Mouse (Mus musculus) thymus, postnatal 10 days (tissue): ENCODE results near the gene Usp46.
"Not testable (repeated sequence)": the region's sequence is repeated elsewhere in the genome, so short reads cannot be mapped to it uniquely, and the experiment has no call there.

Experiments
- DNase-seq, 2 experiments: peaks; one replicate each; pipeline ENCODE4 v3.0.0; 2021; ENCODE audit warnings: low spot score in 2 of 2

Usp46 gene

DNA sequence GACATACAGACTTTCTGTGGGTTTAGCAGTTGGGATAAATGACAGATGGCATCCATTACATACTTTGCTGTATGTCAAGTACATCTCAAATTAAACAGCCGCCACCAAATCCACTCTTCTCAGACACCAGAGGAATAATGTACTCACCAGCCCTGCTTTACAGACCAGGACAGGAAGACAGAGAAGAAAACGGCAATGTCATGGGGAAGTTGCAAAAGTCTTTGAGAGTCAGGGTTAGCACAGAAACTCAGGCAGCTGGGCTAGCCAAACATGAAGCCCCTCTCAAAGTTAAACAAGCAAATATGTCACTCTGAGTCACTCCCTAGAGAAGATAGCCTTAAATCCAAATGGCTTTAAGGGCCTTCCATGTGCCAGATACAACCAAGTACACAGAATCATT is 40.0 kb downstream of the Usp46 start:
- DNase-seq = no peak

GRCm38 (mm10) chr5:74020506-74020905 is 47.7 kb downstream of the Usp46 start:
- no peak for DNase-seq

DNA sequence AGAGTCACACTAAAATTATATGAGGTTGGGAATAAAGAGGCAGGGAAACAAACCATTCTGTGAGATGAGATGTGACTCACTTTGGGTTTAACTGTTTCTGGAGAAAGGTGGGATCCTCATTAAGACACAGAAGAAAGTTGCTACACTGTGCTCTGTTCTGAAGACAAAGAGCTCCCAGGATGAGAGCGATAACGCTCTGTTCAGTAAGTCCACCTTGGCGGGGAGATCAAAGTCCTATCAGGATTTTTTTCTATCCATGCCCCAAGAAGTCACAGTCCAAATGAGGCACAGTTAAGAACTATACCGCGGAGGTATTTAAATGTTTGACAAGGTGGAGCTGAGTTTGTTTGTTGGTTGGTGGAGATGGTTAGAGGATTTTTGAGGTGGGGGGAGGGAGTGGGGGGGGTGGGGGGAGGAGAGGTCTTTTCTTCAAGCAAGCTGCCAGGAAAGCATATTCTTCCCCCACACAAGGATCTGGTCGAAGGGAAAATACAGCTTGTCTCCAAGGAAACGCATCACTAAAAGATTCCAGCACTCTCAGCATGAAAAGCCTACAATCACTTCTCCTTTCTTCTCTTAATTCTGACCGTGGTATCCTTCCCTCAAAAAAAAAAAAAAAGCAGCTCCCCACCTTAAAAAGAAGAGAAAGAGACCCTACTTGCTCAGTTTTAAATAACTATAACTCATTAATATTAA is 49.2 kb downstream of the Usp46 start:
- DNase-seq = no peak

DNA sequence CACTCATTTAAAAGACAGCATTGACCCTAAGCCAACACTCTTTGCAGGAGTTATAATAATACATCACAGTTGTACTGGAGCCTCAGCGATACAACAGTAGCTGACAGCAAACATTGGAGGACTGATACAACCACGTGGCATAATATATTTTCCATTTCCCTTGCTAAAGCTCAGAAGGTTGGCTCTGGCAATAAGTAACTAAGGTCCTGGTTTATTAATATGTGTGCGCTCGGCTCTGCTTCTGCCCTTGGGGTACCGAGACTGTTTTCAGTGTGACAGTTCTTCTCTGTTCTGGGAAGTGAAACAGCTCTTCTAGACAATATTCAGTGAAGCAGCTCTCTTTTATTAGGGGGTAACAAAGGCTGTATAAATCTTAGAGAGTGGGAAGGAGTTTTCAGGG is 50.7 kb downstream of the Usp46 start:
- no peak for DNase-seq

DNA sequence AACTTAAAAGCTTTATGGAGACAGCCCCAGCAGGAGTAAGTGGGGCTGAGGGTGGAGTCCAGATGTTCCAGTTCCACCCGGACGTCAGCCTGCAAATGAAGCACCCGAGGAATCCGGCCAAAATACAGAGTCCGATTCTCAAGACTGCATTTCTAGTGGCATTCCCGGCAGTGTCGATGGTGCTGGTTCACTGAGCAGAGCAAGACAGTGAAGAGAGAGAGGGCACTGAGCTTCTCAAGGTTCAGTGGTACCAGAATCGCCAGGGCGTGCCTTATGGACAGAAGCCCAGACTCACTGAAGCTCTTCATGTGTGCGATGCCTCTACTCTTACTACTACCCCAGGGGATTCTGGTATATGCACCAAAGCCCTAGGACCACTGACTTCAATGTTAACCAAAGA is 56.6 kb downstream of the Usp46 start:
- DNase-seq = no peak

GRCm38 (mm10) chr5:74007492-74008070 is 60.6 kb downstream of the Usp46 start:
- no peak for DNase-seq

GRCm38 (mm10) chr5:74005936-74006335 is 62.3 kb downstream of the Usp46 start:
- no peak for DNase-seq

- DNase-seq = no peak
Observed at GRCm38 (mm10) chr5:74001743-74002142, 66.5 kb downstream of the Usp46 start.

DNA sequence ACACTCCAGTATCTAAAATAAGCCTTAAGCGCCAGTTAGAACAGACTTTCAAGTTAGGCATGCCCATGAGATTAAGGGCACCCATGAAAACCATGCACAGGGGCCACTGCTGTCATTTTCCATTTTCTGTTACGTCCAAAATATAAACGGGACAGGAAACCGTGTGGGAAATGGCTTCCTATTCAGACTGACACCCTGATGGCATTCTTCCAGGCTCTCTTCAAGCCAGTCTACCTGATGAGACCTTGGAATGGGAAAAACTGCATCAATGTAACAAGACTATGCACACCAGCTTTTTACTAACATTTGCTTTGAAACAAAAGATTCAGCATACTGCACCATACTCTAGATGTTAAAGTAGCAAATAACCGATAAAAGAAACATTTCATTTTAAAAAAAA is 69.3 kb downstream of the Usp46 start:
- no peak for DNase-seq

- no peak for DNase-seq
Observed at GRCm38 (mm10) chr5:73994850-73995249, 73.4 kb downstream of the Usp46 start.

GRCm38 (mm10) chr5:73993538-73993937 is 74.7 kb downstream of the Usp46 start:
- peak in 1 of 2 experiments; percentile 25 for DNase-seq

GRCm38 (mm10) chr5:73992321-73992720 is 75.9 kb downstream of the Usp46 start:
- DNase-seq = no peak

GRCm38 (mm10) chr5:73989532-73989931 is 78.7 kb downstream of the Usp46 start:
- no peak for DNase-seq

DNA sequence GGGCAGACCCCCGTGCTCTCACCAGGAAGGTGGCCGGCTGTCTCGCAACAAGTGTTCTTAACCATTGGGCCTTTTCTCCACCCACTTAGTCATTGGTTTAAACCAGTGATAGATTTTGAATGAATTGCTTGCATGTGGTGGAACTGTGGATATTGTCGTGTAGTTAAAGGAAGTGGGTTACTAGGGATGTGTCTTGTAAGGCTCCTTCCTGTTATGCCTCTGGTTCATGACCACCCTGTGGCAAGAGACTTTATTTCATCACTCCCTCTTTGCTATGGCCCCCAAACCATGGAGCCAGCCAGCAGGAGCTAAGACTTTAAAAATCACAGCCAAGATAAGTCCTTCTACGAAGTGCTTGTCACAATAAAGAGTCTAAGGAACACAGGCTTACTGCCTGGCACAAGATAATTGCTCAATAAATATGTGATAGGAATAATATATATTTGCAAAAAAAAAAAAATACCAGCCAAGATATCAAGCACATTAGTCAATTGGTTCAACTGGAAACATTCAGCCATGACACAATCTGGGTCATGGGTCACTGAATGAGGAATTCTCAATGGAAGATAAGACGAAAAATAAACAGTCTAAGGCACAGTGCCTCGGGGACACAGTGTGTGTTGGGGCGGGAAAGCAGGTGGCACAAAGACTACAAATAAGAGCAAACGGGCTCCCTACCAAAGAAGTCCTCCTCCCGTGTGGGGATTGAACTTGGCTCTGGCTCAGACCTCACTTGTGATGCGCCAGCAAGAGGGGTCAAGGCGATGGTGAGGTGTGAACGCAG is 80.3 kb downstream of the Usp46 start:
- DNase-seq = no peak

GRCm38 (mm10) chr5:73977426-73977825 is 90.8 kb downstream of the Usp46 start:
- no peak for DNase-seq

- DNase-seq = no peak
Observed at GRCm38 (mm10) chr5:73971701-73972100, 96.5 kb downstream of the Usp46 start.

GRCm38 (mm10) chr5:73970024-73970628 is 98.1 kb downstream of the Usp46 start:
- no peak for DNase-seq

GRCm38 (mm10) chr5:73969338-73969737 is 98.9 kb downstream of the Usp46 start:
- DNase-seq = no peak

DNA sequence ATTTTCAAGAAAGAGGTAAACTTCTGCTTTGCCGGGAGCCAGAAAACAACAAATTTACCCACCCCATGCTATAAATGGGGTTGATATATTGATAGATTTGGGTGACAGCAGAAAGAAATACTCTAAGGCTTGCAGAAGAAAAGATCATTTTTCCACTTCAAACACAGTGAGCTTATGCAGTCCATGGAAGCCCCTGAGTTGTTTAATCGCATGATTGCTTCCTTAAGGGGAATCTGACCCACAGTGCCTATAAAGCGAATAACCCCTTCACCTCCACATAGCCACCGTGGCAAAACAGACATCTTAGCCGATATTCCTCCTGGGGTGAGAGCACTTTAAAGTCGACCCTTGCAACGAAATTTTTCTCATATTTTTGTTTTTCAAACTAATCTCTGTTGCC is 108.5 kb downstream of the Usp46 start:
- no peak for DNase-seq

GRCm38 (mm10) chr5:73958614-73959013 is 109.6 kb downstream of the Usp46 start:
- not testable (repeated sequence) for DNase-seq

GRCm38 (mm10) chr5:73958096-73958495 is 110.1 kb downstream of the Usp46 start:
- DNase-seq = no peak

DNA sequence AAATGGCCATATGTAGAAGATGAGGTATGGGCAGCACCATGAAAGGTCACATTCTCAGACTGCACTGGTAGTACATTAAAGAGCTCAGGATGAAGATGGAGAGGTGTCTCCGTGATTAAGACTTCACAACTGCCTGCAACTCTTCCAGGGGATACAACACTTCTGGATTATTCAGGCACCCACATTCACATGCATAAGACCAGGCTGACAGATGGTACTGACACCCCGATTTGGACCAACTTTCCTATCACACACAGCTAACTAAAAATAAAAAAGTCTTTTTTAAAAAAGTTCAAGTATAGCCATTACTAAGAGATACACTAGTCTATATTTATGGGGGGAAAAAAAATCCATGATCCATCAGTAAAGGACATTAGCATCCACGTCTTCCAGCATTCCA is 112.5 kb downstream of the Usp46 start:
- no peak for DNase-seq

DNA sequence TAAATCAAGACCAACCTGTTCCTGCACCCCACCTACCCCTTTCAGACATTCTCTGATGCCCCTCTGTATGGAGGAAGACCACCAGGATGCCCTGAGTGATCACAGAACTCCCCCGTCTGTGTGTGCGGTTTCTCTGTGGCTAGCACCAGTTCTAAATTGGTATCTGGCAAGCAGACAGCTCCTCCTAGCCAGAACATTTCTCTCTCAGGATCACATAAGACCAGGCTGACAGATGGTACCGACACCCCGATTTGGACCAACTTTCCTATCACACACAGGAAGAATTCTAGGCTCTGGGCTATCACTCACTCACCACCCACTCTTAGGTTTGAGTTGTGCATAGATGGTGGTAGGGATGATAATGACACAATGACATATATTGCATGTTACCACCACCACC is 113.2 kb downstream of the Usp46 start:
- DNase-seq = no peak
